In genomic region chr2:148497452-148498302, GRCm38 (mm10) we compare ENCODE assay signal across 12 mouse cellular contexts. TPM values are rescaled to one million over a fixed set of nuclear protein-coding genes. Genes with fewer than 3 reads are reported as not detected.
DNase-seq lines count a peak whose midpoint lies in the region; ATAC-seq and TF ChIP-seq lines count a peak whose summit lies in the region.
"Had no signal": no experiment of that assay in that cellular context is flagged by ENCODE, and none has a peak within 500 bp of the region (broad histone marks: within the 10 kb centered on the region; RNA-seq: fewer than 3 reads in every experiment).

No protein-coding gene starts in this region.

- no peak for ATAC-seq in heart, embryonic 11.5 days (replicated peaks; ENCODE audit: insufficient number of reproducible peaks, low FRiP score, low TSS enrichment)
- ATAC-seq in lung, embryonic 15.5 days (ENCODE audit: borderline replicate concordance, extremely low read depth, low FRiP score, low TSS enrichment), result no peak

- TF ChIP-seq POLR2A in brain, embryonic 14.5 days (IDR thresholded peaks at IDR 0.05; ENCODE audit: borderline replicate concordance, extremely low read depth, insufficient read depth, insufficient read length, poor library complexity, severe bottlenecking), result no peak

- WGBS in heart, embryonic 11.5 days (ENCODE audit: insufficient replicate concordance), result 62% methylated on average over 12 of the region's 12 CpGs
- WGBS in lung, embryonic 15.5 days, result 61% methylated on average over 12 of the region's 12 CpGs
- 83% methylated on average over 12 of the region's 12 CpGs for WGBS in macrophage (ENCODE audit: missing documents)

- 0 out of 2 replicates have a peak, but pooled peaks cover 2% of the 10 kb centered on the region for H3K4me1 ChIP-seq in heart, embryonic 11.5 days (ENCODE audit: control insufficient read depth, insufficient read depth, low read length)
- H3K4me1 ChIP-seq in lung, embryonic 15.5 days, result peaks cover 24% of the 10 kb centered on the region

- H3K36me3 ChIP-seq in heart, embryonic 11.5 days (ENCODE audit: control insufficient read depth, insufficient read depth, low read length), result no peaks in the 10 kb centered on the region
- H3K36me3 ChIP-seq in lung, embryonic 15.5 days, result no peaks in the 10 kb centered on the region
- H3K36me3 ChIP-seq in macrophage (ENCODE audit: inconsistent target), result no peaks in the 10 kb centered on the region

- H3K9ac ChIP-seq in heart, embryonic 11.5 days (ENCODE audit: low read depth, low read length), result no peak overlapping the region
- H3K9ac ChIP-seq in lung, embryonic 15.5 days, result no peak overlapping the region

- H3K79me2 ChIP-seq in macrophage (ENCODE audit: inconsistent target), result no peaks in the 10 kb centered on the region

- TF ChIP-seq CTCF in brain, embryonic 14.5 days (IDR thresholded peaks at IDR 0.05; ENCODE audit: borderline replicate concordance, extremely low read depth, insufficient read depth, insufficient read length), result no peak

- H3K9me3 ChIP-seq in heart, embryonic 11.5 days (replicated peaks; ENCODE audit: control insufficient read depth, low read length), result no peaks in the 10 kb centered on the region
- H3K9me3 ChIP-seq in lung, embryonic 15.5 days, result no peaks in the 10 kb centered on the region
- H3K9me3 ChIP-seq: megakaryocyte, embryonic 14.5 days had no signal

- H3K4me3 ChIP-seq in heart, embryonic 11.5 days (ENCODE audit: low read depth, low read length), result no peak overlapping the region
- no peak overlapping the region for H3K4me3 ChIP-seq in lung, embryonic 15.5 days
- no peak overlapping the region for H3K4me3 ChIP-seq in macrophage (ENCODE audit: inconsistent target)
- H3K4me3 ChIP-seq: left cerebral cortex, adult 2 months; megakaryocyte, embryonic 14.5 days had no signal

- peak; percentile 54 to 63 for DNase-seq in heart, adult 9 months (ENCODE audit: low spot score in 2 of 2)
- no peak for DNase-seq in lung, postnatal 14 days
- DNase-seq in brain, embryonic 14.5 days (ENCODE audit: low read depth), result peak; percentile 25
- DNase-seq in ovary, postnatal 36 days (ENCODE audit: low spot score), result no peak
- DNase-seq: adrenal gland, postnatal 10 days; right cerebral cortex, adult 18-20 months; thymus, postnatal 4 days had no signal

- no peak overlapping the region for H3K27ac ChIP-seq in heart, embryonic 11.5 days (ENCODE audit: low read depth, low read length)
- peak overlapping the region; percentile 58 for H3K27ac ChIP-seq in lung, embryonic 15.5 days
- H3K27ac ChIP-seq in macrophage, result peak overlapping the region; percentile 24; the same call in 1 of the 2 replicates
- H3K27ac ChIP-seq: left cerebral cortex, adult 2 months had no signal

- no peak overlapping the region for H3K4me2 ChIP-seq in heart, embryonic 11.5 days
- H3K4me2 ChIP-seq in lung, embryonic 15.5 days, result no peak overlapping the region

- no peaks in the 10 kb centered on the region for H3K27me3 ChIP-seq in heart, embryonic 11.5 days (ENCODE audit: control insufficient read depth, insufficient read depth, low read length)
- no peaks in the 10 kb centered on the region for H3K27me3 ChIP-seq in lung, embryonic 15.5 days
- H3K27me3 ChIP-seq: megakaryocyte, embryonic 14.5 days had no signal

RNA-seq across cellular contexts. Expression of gene Cd93, which starts 54.3 kb away (rescaled TPM):
- 22.9 and 23.1 TPM in 2 replicates for polyA plus RNA-seq in heart, embryonic 11.5 days (2014; fragmentation: Nextera tagmentation; extraction: Ambion mirVana)
- polyA plus RNA-seq in lung, embryonic 15.5 days (2015; fragmentation: Nextera tagmentation; extraction: Ambion mirVana), result 33.4 and 35.4 TPM in 2 replicates
- 6.8 and 13.9 TPM in 2 replicates for polyA plus RNA-seq in brain, embryonic 14.5 days (2012; rRNA removed)
- 100 to 1,000 TPM in 15 of 26 experiments, 10 to 100 TPM in 11; 16.5 to 157 (median 107) TPM for total RNA-seq in macrophage (2018; cell fraction: chromatin; rRNA removed)
- total RNA-seq in macrophage (2018; cell fraction: cytosol; rRNA removed), result 100 to 1,000 TPM; 154 to 389 (median 241) TPM
- 100 to 1,000 TPM in 25 of 26 experiments, 10 to 100 TPM in 1; 88.6 to 676 (median 368) TPM for total RNA-seq in macrophage (2018; cell fraction: nucleus; rRNA removed)
- polyA plus RNA-seq in macrophage (2018), result 156 to 277 TPM (median 258 TPM) in 3 replicates

Comparison
In these comparisons a context has a peak if more than half of its experiments do, and no peak if none do; other contexts are left out.
1. DNase-seq: peak in heart, adult 9 months (2 of 2) and brain, embryonic 14.5 days (single experiment); none in lung, postnatal 14 days (single experiment) and ovary, postnatal 36 days (single experiment).